Mouse (Mus musculus): ENCODE data around the gene Pogz.

Pogz gene

GRCm38 (mm10) chr3:94837183-94837890, at the start of gene Pogz:
Gene Pogz (plus strand): TSS chr3:94837567.
- DNase-seq: peak; percentile 96 to 97

GRCm38 (mm10) chr3:94789071-94789470, 48.3 kb upstream of the Pogz start:
- DNase-seq: no peak

- no peak for DNase-seq
Observed at GRCm38 (mm10) chr3:94789516-94789915, 47.9 kb upstream of the Pogz start.

- no peak for DNase-seq
Observed at GRCm38 (mm10) chr3:94792258-94792657, 45.1 kb upstream of the Pogz start.

- no peak for DNase-seq
Observed at GRCm38 (mm10) chr3:94793672-94794071, 43.7 kb upstream of the Pogz start.

- no peak for DNase-seq
Observed at GRCm38 (mm10) chr3:94794359-94794758, 43.0 kb upstream of the Pogz start.

- no peak for DNase-seq
Observed at GRCm38 (mm10) chr3:94795596-94796140, 41.7 kb upstream of the Pogz start.

GRCm38 (mm10) chr3:94796181-94796580, 41.2 kb upstream of the Pogz start:
- DNase-seq: no peak

- peak in 1 of 2 experiments; percentile 16 for DNase-seq
Observed at GRCm38 (mm10) chr3:94804146-94804545, 33.2 kb upstream of the Pogz start.

GRCm38 (mm10) chr3:94804976-94805375, 32.4 kb upstream of the Pogz start:
- DNase-seq: no peak

- no peak for DNase-seq
Observed at GRCm38 (mm10) chr3:94808296-94808695, 29.1 kb upstream of the Pogz start.

- peak; percentile 17 to 43 for DNase-seq
Observed at GRCm38 (mm10) chr3:94811628-94812027, 25.7 kb upstream of the Pogz start.

GRCm38 (mm10) chr3:94813651-94814050, 23.7 kb upstream of the Pogz start:
- no peak for DNase-seq

- no peak for DNase-seq
Observed at GRCm38 (mm10) chr3:94814063-94814462, 23.3 kb upstream of the Pogz start.

- DNase-seq: no peak
Observed at GRCm38 (mm10) chr3:94814663-94815062, 22.7 kb upstream of the Pogz start.

GRCm38 (mm10) chr3:94815603-94816002, 21.8 kb upstream of the Pogz start:
- no peak for DNase-seq

- DNase-seq: no peak
Observed at GRCm38 (mm10) chr3:94817731-94818130, 19.6 kb upstream of the Pogz start.

GRCm38 (mm10) chr3:94819452-94820425, 17.6 kb upstream of the Pogz start:
- no peak for DNase-seq

- DNase-seq: peak; percentile 26 to 35
Observed at GRCm38 (mm10) chr3:94821008-94821638, 16.2 kb upstream of the Pogz start.

GRCm38 (mm10) chr3:94822082-94822481, 15.3 kb upstream of the Pogz start:
- DNase-seq: no peak

- no peak for DNase-seq
Observed at GRCm38 (mm10) chr3:94824110-94824509, 13.3 kb upstream of the Pogz start.

- no peak for DNase-seq
Observed at GRCm38 (mm10) chr3:94832100-94832499, 5.3 kb upstream of the Pogz start.

- no peak for DNase-seq
Observed at GRCm38 (mm10) chr3:94832701-94833100, 4.7 kb upstream of the Pogz start.
